Mouse (Mus musculus) MEL (cell line): ENCODE measurements around the gene Cd101. TPM values are rescaled to one million over a fixed set of nuclear protein-coding genes. Genes with fewer than 3 reads are reported as not detected.

Experiments used
- DNase-seq: peaks from one replicate; pipeline ENCODE4 v3.0.0; 2011; ENCODE audit warnings: low read depth, low spot score
- H3K27ac ChIP-seq: 2 replicates; pipeline ENCODE4 v1.5.1; 2012; ENCODE audit warnings: low read depth, mild to moderate bottlenecking, control low read depth, low read length, moderate library complexity; ENCODE audit not compliant: control insufficient read depth
- H3K27me3 ChIP-seq, 2 experiments: fragments of 150-350 bp in 1 of 2; sonication (generic) in 1 of 2; 2 replicates each; pipeline ENCODE4 v1.6.1; 2012; ENCODE audit warnings: low read length in 2 of 2, mild to moderate bottlenecking in 2 of 2, improper control_type of control experiment in 1 of 2, moderate library complexity in 1 of 2; ENCODE audit not compliant: insufficient read depth in 2 of 2, control insufficient read depth in 1 of 2
- H3K36me3 ChIP-seq, 2 experiments: 2 replicates each; pipeline ENCODE4 v1.6.1; 2012 to 2014; ENCODE audit warnings: low read length in 2 of 2, improper control_type of control experiment in 1 of 2, inconsistent platforms in 1 of 2, mild to moderate bottlenecking in 1 of 2; ENCODE audit not compliant: insufficient read depth in 2 of 2, control insufficient read depth in 1 of 2
- H3K4me1 ChIP-seq, 2 experiments: fragments of 150-350 bp in 1 of 2; sonication (generic) in 1 of 2; 2 replicates each; pipeline ENCODE4 v1.6.1; 2012; ENCODE audit warnings: low read length in 2 of 2, improper control_type of control experiment in 1 of 2, mild to moderate bottlenecking in 1 of 2; ENCODE audit not compliant: insufficient read depth in 2 of 2, control insufficient read depth in 1 of 2
- H3K4me3 ChIP-seq, 2 experiments: fragments of 150-350 bp in 1 of 2; sonication (generic) in 1 of 2; 2 replicates each; pipeline ENCODE4 v1.5.1; 2012; ENCODE audit warnings: low read depth in 2 of 2, low read length in 2 of 2, mild to moderate bottlenecking in 2 of 2, moderate library complexity in 2 of 2, control low read depth in 1 of 2, improper control_type of control experiment in 1 of 2; ENCODE audit not compliant: control insufficient read depth in 1 of 2, insufficient read depth in 1 of 2
- H3K79me2 ChIP-seq: 2 replicates; pipeline ENCODE4 v1.6.1; 2012; ENCODE audit warnings: mild to moderate bottlenecking, low read length, moderate library complexity; ENCODE audit not compliant: control insufficient read depth, poor library complexity, insufficient read depth
- H3K9ac ChIP-seq: 2 replicates; pipeline ENCODE4 v1.6.1; 2012; ENCODE audit warnings: low read depth, mild to moderate bottlenecking, control low read depth, low read length, moderate library complexity; ENCODE audit not compliant: control insufficient read depth, poor library complexity, severe bottlenecking
- H3K9me3 ChIP-seq: fragments of 150-350 bp; sonication (generic); replicated peaks from 2 replicates; pipeline ENCODE4 v1.6.1; 2012; ENCODE audit warnings: mild to moderate bottlenecking, low read length, improper control_type of control experiment, moderate library complexity; ENCODE audit not compliant: insufficient read depth
- BHLHE40 ChIP-seq: IDR thresholded peaks from 2 replicates; pipeline ENCODE4 v1.6.1; 2012; ENCODE audit warnings: low read depth, mild to moderate bottlenecking, inconsistent platforms, low read length, improper control_type of control experiment, borderline replicate concordance
- CHD1 ChIP-seq: IDR thresholded peaks from 2 replicates; pipeline ENCODE4 v1.6.1; 2012; ENCODE audit warnings: low read depth, mild to moderate bottlenecking, inconsistent platforms, low read length, improper control_type of control experiment
- EP300 ChIP-seq, 2 experiments: IDR thresholded peaks; 2 replicates each; pipeline ENCODE4 v1.6.1; 2011; ENCODE audit warnings: improper control_type of control experiment in 2 of 2, low read length in 2 of 2, low read depth in 1 of 2, mild to moderate bottlenecking in 1 of 2
- GATA1 ChIP-seq: IDR thresholded peaks from 2 replicates; pipeline ENCODE4 v1.6.1; 2011; ENCODE audit warnings: low read depth, low read length, improper control_type of control experiment
- HCFC1 ChIP-seq: IDR thresholded peaks from 2 replicates; pipeline ENCODE4 v1.6.1; 2012; ENCODE audit warnings: low read depth, mild to moderate bottlenecking, inconsistent platforms, low read length, improper control_type of control experiment, moderate library complexity
- JUND ChIP-seq: IDR thresholded peaks from 2 replicates; pipeline ENCODE4 v1.6.1; 2011; ENCODE audit warnings: low read depth, mild to moderate bottlenecking, improper control_type of control experiment, low read length
- MAFK ChIP-seq: IDR thresholded peaks from 2 replicates; pipeline ENCODE4 v1.6.1; 2011; ENCODE audit warnings: low read depth, mild to moderate bottlenecking, low read length, improper control_type of control experiment, borderline replicate concordance
- MAZ ChIP-seq: IDR thresholded peaks from 2 replicates; pipeline ENCODE4 v1.6.1; 2012; ENCODE audit warnings: low read depth, mild to moderate bottlenecking, inconsistent platforms, low read length, improper control_type of control experiment
- MEF2A ChIP-seq: IDR thresholded peaks from 2 replicates; pipeline ENCODE4 v1.6.1; 2014; ENCODE audit warnings: low read depth, mild to moderate bottlenecking, inconsistent platforms, low read length, improper control_type of control experiment; ENCODE audit not compliant: poor library complexity, insufficient replicate concordance, severe bottlenecking; ENCODE audit errors: extremely low read depth
- MXI1 ChIP-seq: IDR thresholded peaks from 2 replicates; pipeline ENCODE4 v1.6.1; 2011; ENCODE audit warnings: mild to moderate bottlenecking, low read depth, low read length, improper control_type of control experiment
- MYC ChIP-seq: IDR thresholded peaks from 2 replicates; pipeline ENCODE4 v1.6.1; 2011; ENCODE audit warnings: low read depth, mild to moderate bottlenecking, low read length, improper control_type of control experiment, moderate library complexity
- NRF1 ChIP-seq: IDR thresholded peaks from 2 replicates; pipeline ENCODE4 v1.6.1; 2014; ENCODE audit warnings: low read depth, mild to moderate bottlenecking, inconsistent platforms, low read length, improper control_type of control experiment, moderate library complexity; ENCODE audit not compliant: poor library complexity, insufficient read depth, severe bottlenecking
- POLR2AphosphoS2 ChIP-seq: IDR thresholded peaks from 2 replicates; pipeline ENCODE4 v1.6.1; 2011; ENCODE audit warnings: low read length, improper control_type of control experiment
- POLR2AphosphoS5 ChIP-seq: IDR thresholded peaks from 2 replicates; pipeline ENCODE4 v1.6.1; 2012; ENCODE audit warnings: low read depth, borderline replicate concordance, mild to moderate bottlenecking, inconsistent platforms, low read length, moderate library complexity, mixed read lengths
- RAD21 ChIP-seq: IDR thresholded peaks from 2 replicates; pipeline ENCODE4 v1.6.1; 2011; ENCODE audit warnings: mild to moderate bottlenecking, low read depth, low read length, improper control_type of control experiment
- RCOR1 ChIP-seq: IDR thresholded peaks from 2 replicates; pipeline ENCODE4 v1.6.1; 2012; ENCODE audit warnings: low read depth, mild to moderate bottlenecking, inconsistent platforms, low read length, improper control_type of control experiment
- SMC3 ChIP-seq: IDR thresholded peaks from 2 replicates; pipeline ENCODE4 v1.6.1; 2011; ENCODE audit warnings: low read depth, low read length, improper control_type of control experiment
- TAL1 ChIP-seq: IDR thresholded peaks from 2 replicates; pipeline ENCODE4 v1.6.1; 2012; ENCODE audit warnings: mild to moderate bottlenecking, inconsistent platforms, low read length, moderate library complexity, mixed read lengths
- TBP ChIP-seq: IDR thresholded peaks from 2 replicates; pipeline ENCODE4 v1.8.0; 2011; ENCODE audit warnings: low read depth, low read length, improper control_type of control experiment
- TCF12 ChIP-seq: IDR thresholded peaks from 2 replicates; pipeline ENCODE4 v1.6.1; 2014; ENCODE audit warnings: low read depth, mild to moderate bottlenecking, inconsistent platforms, low read length, improper control_type of control experiment, moderate library complexity
- USF1 ChIP-seq: IDR thresholded peaks from 2 replicates; pipeline ENCODE4 v1.6.1; 2014; ENCODE audit warnings: low read depth, mild to moderate bottlenecking, inconsistent platforms, low read length, improper control_type of control experiment, moderate library complexity
- ZC3H11A ChIP-seq: IDR thresholded peaks from 2 replicates; pipeline ENCODE4 v1.6.1; 2012; ENCODE audit warnings: low read depth, mild to moderate bottlenecking, inconsistent platforms, low read length, improper control_type of control experiment
- ZKSCAN1 ChIP-seq: IDR thresholded peaks from 2 replicates; pipeline ENCODE4 v1.6.1; 2012; ENCODE audit warnings: low read depth, mild to moderate bottlenecking, inconsistent platforms, low read length, improper control_type of control experiment, moderate library complexity
- ZMIZ1 ChIP-seq: IDR thresholded peaks from 2 replicates; pipeline ENCODE4 v1.6.1; 2012; ENCODE audit warnings: low read depth, mild to moderate bottlenecking, inconsistent platforms, low read length, improper control_type of control experiment, moderate library complexity
- polyA plus RNA-seq, 2 experiments: library from polyadenylated mRNA; stranded (reverse) in 1 of 2; unstranded in 1 of 2; fragments of >175 nt in 1 of 2; fragments of >200 nt in 1 of 2; gene quantifications; 2 replicates each; pipeline versions ENCODE4 v1.2.1 to v1.2.4; 2012; ENCODE audit warnings: low replicate concordance in 2 of 2, low read depth in 1 of 2; ENCODE audit not compliant: insufficient read length in 2 of 2, insufficient read depth in 1 of 2, missing spikeins in 1 of 2
- total RNA-seq: library from RNA; depleted of rRNA; stranded (reverse); fragments of 300-350 nt; gene quantifications from 2 replicates; pipeline ENCODE4 v1.2.3, GENCODE M21; 2012

Cd101 gene
- total and polyA plus RNA-seq, 3 experiments = not detected

DNA sequence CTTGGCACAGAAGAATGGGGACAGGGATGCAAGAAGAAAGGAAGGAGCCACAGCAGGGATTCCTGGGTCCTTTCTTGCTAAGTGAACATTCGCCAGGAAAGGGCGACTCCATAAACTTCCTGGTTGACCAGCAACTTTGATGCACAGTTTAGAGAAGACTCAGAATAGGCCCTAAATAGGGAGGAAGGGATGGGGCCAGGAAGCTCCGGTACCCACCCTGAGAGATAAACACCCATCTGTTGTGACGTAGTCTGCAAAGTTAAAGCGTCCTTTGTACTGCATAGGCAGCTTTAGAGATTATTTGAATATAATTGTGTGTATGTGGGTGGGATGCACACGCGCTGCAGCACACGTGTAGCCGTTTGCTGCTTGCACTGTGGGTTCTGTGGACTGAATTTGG, 5.2 kb upstream of the Cd101 start:
- Histone ChIP-seq H3K79me2 (no peaks in the 10 kb centered on the region), H3K4me3 (no peak overlapping the region), H3K4me1 (no peaks in the 10 kb centered on the region), H3K27me3 (no peaks in the 10 kb centered on the region; a peak in 1 of 4 replicates), H3K27ac (no peak overlapping the region), H3K9ac (no peak overlapping the region), H3K36me3 (no peaks in the 10 kb centered on the region), H3K9me3 (no peaks in the 10 kb centered on the region)
- DNase-seq = no peak
- no peak for TF ChIP-seq TBP
- TF ChIP-seq MAFK = no peak
- TF ChIP-seq EP300 (IDR thresholded peaks at IDR 0.05; ENCODE audit: low read depth in 1 of 2, low read length in 2 of 2) = no peak
- no peak for TF ChIP-seq MYC
- TF ChIP-seq ZKSCAN1 = no peak
- no peak for TF ChIP-seq HCFC1
- TF ChIP-seq CHD1 = no peak
- TF ChIP-seq SMC3 = no peak
- no peak for TF ChIP-seq MAZ

- Histone ChIP-seq H3K4me1 (no peaks in the 10 kb centered on the region), H3K4me3 (no peak overlapping the region), H3K9me3 (no peaks in the 10 kb centered on the region), H3K79me2 (no peaks in the 10 kb centered on the region), H3K27me3 (no peaks in the 10 kb centered on the region; a peak in 1 of 4 replicates), H3K27ac (no peak overlapping the region), H3K36me3 (no peaks in the 10 kb centered on the region), H3K9ac (no peak overlapping the region)
- DNase-seq = no peak
- TF ChIP-seq HCFC1 = no peak
- no peak for TF ChIP-seq JUND
- no peak for TF ChIP-seq USF1
- TF ChIP-seq SMC3 = no peak
- TF ChIP-seq TAL1 = no peak
- no peak for TF ChIP-seq MXI1
- no peak for TF ChIP-seq MEF2A
- TF ChIP-seq POLR2AphosphoS5 = no peak
- no peak for TF ChIP-seq RAD21
- no peak for TF ChIP-seq MAZ
- no peak for TF ChIP-seq POLR2AphosphoS2
- no peak for TF ChIP-seq TCF12
- no peak for TF ChIP-seq ZKSCAN1
- no peak for TF ChIP-seq RCOR1
- TF ChIP-seq BHLHE40 = no peak
- no peak for TF ChIP-seq MYC
- TF ChIP-seq NRF1 = no peak
- TF ChIP-seq GATA1 = no peak
- TF ChIP-seq ZMIZ1 = no peak
- TF ChIP-seq ZC3H11A = no peak
These were observed 4.3 kb upstream of the Cd101 start for GRCm38 (mm10) chr3:101033644-101034043.
